Mouse (Mus musculus) spleen, postnatal 10 days (tissue): ENCODE measurements around the gene Dpysl4.

Source experiments
- DNase-seq, 2 experiments: peaks; one replicate each; pipeline ENCODE4 v3.0.0; 2021 to 2022; ENCODE audit warnings: low spot score in 2 of 2

Dpysl4 gene

DNA sequence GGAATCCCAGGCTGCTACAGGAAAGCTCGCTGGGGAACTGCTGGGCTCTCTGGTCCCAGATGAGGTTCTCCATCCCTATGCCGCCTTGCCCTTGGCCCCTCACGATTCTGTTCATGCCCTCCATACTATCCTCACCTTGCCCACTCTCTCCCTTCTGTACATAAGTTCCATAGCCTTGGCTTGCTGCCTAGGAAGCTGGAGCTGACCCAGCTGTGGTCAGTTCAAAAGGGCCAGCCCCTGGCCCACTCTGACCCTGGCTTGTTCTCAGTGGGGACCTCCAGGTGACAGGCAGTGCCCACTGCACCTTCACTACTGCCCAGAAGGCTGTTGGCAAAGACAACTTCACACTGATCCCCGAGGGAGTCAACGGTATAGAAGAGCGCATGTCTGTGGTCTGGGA, 10.6 kb downstream of the Dpysl4 start:
- no peak for DNase-seq

DNA sequence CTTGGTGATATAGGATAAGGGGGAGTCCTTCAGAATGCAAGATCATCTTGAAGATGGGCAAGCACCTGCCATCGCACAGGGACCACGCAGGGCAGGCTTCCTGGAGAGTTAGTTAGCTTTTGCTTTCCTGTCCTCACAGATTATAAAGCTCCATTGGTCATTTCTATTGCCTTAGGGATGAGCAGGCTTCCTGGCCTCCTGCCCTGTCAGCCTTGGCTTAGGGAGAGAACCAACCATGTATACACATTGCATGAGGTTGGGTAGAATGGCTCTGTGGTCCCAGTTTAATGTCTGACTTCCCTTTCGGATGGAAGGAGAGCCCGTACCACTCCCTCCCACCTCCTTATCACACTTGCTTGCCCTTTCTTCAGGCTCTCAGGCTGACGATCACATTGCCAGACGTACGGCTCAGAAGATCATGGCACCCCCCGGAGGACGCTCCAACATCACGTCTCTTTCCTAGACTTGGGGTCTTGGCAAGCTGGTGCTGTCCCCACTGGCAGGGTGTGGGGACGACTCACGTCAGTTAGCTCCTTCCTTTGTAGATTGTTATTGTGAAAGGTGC, 14.8 kb downstream of the Dpysl4 start:
- DNase-seq = no peak

DNA sequence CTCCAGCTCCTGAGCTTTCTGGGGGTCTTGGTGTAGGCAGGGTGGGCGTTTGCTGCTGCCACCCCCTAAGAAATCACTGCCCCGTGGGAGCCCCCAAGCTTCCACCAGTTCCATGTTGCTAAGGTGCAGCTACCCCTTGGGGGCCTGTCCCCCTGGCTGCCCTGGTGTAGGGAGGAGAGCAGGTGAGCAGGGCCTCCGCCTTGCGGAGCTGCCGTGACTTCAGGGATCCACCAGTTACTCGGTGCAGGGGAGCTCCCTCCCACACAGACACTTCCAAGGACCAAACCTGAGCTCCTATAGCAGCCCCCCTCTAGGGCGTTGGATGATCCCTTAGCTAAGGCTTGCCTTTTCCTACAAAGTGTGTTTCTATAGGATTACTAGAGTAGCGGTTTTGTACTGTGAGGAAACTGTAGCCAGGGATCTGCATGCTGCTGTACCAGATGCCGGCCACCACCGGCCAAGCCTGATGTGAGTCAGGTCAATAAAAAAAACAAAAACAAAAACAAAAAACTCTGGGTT, 15.5 kb downstream of the Dpysl4 start:
- no peak for DNase-seq

DNA sequence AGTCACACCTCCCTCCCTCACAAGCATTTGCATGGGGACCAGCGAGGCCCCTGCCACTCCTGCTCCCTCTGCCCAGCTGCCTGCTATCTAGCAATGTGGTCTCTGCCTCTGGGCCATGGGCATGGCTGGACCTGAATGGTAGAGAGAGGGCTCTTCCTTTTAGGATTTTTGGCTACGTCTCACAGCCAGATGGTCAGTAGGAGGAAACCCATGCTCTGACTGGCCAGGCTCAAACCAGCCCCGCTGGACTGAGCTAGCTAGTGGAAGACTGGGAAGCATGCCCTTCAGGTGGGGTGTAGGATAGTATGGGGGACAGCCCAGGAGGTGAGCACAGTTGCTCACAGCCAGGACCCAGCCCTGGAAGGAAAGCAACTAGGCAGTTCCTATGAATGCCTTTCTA, 16.0 kb downstream of the Dpysl4 start:
- DNase-seq = no peak

DNA sequence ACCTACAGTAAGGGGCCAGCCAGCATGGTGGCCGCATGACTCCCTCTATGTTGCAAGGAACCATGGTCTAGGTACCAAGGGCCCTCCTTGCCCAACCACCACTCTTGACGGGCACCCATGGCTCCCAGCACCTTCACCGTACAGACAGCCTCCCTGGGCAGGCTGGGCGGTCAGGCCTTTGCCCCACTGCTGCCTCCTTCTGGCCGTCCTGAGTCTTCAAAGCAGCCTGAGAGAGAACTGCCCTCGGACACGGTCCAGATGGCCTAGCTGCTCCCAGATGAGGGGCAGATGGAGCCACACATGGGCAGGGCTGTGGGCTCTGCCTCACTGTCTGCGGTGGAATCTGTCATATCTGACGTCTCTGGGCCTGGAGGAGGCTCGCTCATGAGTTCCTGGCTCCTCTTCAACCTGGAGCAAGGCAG, 18.2 kb downstream of the Dpysl4 start:
- no peak for DNase-seq

DNA sequence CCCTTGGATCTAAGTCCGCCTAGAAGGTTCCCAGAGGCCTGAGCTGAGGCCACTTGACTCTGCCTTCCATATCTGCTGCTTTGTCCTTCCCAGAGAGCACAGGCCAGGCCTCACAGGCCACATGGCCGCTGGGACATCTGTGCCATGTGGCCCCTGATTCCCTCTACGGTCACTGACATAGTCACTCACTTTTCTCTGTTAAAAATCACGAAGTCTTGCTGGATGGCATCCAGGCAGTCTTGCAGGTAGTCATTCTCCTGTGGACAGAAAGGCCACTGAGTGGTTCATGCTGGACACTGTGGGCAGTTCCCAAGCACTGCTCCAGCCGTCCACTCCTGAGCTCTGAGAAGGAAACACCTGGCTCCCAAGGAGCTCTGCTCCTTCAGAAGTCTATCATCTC, 19.3 kb downstream of the Dpysl4 start:
- DNase-seq = no peak

DNA sequence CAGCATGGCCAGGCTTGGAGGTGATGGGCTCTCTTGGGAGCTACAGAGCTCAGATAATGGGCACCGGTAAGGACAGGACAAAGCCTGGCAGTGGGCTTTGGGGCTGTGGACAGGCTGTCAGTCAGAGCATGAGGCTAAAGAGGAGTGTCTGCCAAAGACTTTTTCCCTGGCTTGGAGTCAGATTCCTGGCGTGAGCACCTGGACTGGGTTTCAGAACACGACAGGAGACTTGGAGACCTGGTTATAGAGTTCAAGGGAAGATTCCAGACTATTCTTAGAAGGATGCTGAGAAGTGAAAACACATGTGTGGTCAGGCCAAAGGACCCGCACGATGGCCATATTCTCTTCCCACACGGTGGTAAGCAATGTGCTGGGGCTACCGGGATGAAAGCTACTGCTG, 19.9 kb downstream of the Dpysl4 start:
- DNase-seq = no peak

DNA sequence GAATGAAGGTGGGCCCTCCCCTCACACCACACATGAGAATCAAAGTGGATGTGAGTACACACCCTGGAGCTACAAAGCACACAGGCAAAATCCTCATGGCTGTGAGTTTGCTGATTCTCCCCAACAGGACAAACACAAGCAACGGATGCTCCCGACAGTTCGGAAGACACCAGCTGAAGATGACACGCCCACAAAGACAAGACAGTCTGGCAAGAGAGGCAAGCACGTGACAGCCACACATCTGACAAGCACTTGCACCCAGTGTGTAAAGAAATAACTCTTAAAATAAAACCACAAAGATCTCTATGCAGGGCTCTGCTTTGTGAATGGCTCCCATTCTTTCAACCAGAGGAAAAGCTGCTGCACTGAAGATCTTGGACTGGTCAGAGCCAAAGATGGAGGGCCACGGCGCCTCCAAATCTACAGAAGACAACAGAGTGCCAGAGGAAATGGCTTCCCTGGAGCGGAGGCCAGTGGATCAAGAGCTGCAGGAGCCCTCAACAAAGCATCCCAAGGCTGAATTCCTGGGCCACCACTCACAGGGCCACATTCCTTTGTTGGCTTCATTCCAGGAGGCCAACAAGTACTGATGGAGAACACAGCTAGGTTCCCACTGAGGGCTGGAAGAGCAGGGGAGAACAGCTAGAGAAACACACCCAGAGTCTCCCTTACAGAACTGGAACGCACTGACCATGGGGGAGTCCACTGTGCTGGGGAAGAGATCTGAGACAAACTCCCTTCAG, 22.3 kb downstream of the Dpysl4 start:
- DNase-seq = no peak

DNA sequence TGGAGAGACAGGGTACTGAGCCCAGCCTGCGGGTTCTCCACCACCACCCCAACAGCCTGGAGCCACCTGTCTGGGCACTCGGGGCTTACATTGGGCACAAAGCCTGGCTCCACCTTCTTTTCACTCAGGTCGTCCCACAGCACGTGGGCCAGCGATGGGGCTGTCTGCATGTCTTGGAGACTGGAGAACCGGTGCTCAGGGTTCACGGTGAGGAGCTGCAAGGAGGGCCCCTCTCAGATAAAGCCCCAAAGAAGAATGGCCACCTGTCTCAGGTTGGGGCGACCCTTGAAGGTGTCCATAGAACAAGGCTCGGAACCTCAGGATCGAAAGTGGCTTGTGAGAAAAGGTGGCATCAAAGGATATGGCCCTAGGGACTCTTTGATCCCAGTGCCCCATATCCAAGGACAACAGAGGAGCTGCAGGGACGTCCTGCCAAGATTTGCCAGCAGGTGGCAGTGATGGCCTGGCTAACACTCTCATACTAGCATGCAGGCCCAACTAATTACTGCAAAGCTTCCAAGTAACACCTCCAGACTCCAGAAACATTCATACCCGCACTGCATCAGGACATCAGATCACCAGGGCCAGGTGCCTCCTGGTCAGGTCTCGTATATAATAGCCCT, 33.5 kb downstream of the Dpysl4 start:
- DNase-seq = peak; percentile 34 to 65

DNA sequence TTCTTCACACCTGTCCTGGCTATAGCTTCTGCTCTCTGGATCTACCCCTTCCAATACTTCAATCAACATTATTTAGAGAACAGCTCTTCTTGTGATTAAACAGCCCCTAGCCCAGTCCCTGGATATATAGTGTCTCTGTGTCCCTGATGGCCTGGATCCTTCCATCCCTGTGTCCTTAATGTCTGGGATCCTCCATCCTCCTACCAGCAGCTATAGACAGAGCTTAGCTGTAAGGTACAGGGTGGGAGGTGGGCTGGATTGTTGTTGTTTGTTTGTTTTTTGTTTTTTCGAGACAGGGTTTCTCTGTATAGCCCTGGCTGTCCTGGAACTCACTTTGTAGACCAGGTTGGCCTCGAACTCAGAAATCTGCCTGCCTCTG, 34.0 kb downstream of the Dpysl4 start:
- no peak for DNase-seq

DNA sequence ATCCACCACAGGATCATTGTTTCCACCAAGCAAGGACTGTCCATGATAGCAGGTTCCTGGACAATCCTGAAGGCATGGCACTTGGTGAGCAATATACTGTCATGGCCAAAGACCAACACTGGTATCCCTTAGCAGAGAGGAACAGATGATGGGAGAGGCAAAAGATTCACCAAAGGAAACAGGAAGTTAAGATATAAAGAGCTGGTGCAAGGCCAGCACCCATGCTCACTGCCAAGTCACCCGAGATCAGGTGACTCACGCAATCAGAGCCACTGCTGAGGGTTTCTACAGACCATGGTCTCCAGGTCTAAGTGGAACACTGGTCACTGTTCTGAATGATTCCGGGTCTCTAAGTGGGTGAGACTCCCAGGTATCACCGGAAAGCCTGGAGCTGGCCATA, 40.1 kb downstream of the Dpysl4 start:
- no peak for DNase-seq

DNA sequence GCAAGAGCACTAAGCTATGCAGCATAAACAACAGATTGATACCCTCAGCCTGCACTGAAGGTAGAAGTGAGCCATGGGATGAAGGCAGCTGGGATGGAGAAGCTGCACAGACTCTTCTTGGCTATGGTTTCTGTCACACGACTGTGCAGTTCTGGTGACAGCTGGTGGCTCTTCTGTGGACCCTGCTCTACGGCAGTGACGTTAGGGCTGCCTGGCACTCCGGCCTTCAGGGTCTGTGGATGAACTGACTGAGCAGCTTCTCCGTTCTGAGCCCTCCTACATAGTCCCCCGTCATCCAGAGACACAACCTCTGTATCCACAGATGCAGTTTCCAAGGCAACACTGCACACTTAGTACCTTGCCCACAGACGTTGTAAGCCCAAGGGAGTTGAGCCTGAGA, 40.7 kb downstream of the Dpysl4 start:
- DNase-seq = no peak

DNA sequence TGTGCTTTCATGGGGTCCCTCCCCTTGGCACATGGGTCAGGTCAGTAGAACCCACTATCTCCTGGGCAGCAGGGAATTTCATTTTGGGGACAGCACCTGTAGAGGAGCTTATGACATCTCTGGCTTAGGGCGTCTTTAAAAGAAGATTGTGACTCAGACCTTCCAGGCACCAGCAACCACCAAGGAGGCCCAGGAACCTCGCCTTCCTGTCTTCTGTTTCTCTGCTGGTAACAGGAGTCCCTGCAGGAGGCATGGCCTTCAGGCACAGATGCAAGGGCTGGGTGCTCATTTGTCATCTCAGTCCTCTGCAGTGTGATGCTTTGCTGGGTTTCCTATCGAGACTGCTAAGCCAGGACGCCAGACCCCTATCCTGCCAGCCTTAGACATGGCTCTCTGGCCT, 43.2 kb downstream of the Dpysl4 start:
- no peak for DNase-seq

DNA sequence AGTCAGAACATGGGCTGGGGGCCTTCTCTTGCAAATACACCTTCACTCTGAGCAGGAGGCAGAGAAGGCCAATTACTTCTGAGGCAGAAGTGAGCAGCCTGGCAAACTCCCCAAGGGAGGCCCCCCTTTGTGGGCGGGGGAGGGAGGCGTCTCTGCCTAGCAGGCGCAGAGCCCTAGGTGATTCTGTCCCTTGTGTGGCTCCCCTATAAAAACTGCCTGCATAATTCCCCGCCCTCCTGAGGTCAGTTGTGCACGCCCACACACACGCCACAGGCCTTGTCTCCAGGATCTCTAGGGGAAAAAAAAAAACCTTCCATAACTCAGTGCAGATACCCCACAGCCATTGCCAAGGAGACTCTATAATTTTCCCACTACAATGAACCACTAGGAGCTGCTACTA, 44.6 kb downstream of the Dpysl4 start:
- DNase-seq = no peak

DNA sequence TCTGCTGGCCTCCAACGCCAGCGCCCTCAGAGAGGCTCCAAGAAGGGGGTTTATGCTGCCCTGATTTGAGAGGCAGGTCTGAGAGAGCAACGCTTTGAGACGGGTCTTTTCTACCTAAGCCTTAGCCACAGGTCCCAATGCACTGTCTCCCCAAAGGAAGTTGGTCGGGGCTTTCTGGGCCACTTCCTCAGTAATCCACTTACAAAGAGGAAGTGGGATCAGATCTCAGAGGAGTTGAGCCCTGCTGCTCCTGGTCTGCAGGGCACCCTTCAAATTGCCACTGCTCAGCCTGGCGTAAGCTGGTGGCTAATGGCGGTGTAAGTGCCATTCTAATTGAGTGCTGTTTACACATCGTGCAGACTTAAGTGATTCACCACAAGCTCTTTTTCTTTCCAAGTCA, 45.7 kb downstream of the Dpysl4 start:
- no peak for DNase-seq

DNA sequence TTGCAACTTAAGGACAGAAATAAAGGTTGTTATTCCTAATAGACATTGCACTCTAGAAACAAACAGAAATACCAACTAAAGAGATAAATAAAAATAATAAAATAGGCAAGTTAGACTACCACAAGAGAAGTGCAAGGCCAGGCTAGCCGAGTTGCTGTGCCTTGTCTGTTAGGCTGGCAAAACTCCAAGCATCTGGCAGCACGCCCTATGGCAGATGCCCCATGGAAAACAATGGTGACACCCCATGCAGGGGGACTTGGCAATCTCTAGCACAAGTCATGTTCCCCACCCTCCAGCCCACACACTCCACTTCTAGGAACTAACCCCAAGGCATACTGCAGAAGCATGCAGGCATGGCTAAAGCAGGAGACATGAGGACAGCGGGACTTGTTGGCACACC, 47.6 kb downstream of the Dpysl4 start:
- DNase-seq = no peak

DNA sequence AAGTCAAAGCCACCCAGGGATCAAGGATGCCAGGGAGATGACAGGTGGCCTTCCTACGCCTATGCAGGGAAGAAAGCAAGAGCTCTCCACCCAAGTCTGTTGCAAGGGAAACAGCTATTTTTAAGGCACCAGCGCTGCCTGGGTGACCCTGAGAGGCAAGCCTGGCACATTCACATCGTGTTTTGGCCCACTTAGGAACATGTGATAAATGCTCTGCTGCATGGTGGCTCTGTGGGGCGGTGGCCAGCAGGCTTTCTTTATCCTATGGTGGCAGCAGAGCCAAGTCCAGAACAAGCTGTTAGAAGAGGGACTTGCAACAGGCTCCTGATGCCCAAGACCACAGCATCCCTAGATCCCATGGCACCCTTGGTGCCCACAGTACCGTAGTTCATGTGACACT, 49.4 kb downstream of the Dpysl4 start:
- DNase-seq = no peak

DNA sequence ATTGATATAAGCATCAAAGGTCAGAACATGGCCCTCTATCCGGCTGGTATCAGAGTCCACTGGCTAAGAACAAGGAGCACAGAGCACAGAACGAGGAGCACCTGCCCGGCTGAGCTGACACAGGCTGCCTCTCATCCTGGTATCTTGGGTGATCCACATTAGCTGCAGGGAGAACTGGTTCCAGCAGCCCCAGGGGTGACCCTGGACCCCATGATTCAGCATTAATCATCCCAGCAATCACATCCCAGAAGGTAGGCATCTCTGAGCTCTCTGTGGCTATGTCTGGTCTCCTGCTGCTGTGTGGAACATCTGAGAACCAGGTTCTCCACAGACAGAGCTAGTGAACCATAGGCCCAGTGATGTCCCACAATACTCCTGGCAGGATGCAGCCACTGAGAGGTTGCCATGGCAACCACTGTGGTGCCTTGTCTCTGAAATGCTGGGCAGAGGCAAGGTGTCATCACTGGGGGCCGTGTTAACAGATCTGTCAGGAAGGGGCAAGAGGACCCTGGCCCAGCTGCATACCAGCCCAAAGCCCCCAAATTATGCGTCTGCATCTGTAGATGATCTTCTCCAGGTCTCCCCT, 51.2 kb downstream of the Dpysl4 start:
- no peak for DNase-seq

DNA sequence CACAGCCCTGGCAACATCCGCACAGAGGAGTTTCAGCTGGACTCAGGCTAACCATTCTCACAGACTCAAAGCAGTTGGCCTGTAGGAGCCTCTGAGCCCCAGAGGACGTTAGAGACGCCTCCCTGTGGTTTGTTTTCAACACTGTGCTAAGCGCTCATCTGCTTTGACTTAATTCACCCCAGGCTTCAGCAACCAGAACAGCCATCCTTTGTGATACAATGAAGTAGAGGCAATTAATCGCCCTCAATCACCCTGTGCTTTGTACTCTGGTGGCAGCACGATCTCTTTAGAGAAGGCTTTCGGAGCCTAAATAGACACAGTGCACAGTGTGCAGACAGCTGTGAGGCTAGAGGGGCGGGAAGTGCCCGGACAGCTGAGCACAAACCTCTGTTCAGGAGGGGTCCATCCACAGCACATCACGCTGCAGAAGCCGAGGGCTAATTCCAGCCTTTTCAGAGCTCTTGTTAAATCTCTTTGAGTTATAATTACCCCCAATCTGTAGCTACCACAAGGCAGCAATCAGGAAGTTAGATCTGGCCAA, 54.2 kb downstream of the Dpysl4 start:
- DNase-seq = no peak

DNA sequence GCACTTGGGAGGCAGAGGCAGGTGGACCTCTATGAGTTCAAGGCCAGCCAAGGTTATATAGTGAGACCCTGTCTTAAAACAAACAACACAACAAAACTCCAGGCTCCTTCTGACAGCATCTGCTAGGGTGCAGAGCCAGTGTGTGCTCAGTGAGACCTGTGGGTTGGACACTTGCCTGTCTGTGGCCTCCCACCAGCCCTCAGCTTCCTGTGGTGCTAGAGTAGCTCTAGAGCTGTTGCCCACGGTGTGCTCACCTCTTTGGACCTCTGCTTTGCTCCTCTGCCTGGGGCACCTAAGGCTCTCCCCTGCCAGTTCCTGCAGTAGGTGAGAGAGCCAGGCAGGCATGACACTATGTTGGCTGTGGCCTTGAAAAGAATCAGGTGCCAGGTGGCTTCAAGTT, 58.0 kb downstream of the Dpysl4 start:
- no peak for DNase-seq

DNA sequence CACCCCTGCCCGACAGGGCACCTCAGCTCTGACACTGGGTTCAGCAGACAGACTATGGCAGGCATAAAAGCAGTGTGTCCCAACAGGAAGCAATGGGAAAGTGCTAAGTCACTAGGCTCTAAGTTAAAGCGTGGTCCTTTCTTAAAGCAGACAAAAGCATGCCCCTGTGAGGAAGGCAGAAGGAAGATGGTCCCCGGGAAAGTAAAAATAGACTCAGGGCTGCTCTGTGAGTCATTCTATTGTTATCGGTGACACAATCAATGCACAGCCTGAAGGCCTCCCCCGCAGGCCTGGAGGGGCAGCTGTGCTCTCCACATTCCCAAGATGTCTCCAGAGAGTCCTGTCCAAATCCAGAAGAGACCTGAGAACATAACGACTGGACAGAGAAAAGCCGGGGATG, 60.1 kb downstream of the Dpysl4 start:
- DNase-seq = no peak

DNA sequence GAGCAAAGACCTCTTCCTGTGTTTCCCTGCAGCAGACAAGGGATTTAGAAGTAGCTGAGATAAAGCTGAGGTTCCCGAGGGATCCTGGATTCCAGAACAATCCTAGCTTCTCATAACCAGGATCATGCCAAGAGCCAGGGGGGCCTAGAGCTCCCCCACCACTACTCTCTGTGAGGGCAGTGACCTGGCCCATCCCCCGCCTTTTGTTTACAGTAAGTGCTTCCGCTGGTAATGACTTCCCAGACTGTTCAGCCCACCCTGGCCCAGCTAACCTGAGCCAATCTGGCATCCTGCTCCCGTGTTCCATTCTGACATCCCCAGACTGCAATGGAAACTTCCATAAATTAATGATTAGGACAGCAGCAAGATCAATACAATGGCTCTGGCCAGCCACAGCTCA, 61.6 kb downstream of the Dpysl4 start:
- no peak for DNase-seq

DNA sequence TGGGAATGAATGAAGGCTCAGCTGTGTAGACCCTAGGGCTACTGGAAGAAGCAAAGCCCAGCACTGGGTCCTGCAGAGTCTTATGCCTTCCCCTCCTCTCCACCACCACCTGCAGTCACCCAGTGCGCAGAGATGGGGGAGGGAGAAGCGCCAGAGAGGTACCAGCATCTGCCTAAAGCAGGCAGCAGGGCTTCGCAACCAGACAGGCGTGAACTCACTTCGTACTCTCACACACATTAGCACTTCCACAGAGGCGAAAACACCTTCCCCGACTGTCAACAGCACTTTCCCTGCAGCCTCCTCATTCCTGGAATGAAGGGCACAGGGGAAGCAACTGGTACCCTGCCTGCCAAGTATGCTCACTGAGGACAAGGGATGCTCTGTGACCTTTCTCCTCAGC, 63.6 kb downstream of the Dpysl4 start:
- no peak for DNase-seq
